Mouse (Mus musculus): ENCODE results near the gene Dmpk. TPM values are rescaled to one million over a fixed set of nuclear protein-coding genes. Genes with fewer than 3 reads are reported as not detected.

Gene Dmpk
- polyA plus RNA-seq, 1 experiment from 2014 or later = 50.8 TPM

DNA sequence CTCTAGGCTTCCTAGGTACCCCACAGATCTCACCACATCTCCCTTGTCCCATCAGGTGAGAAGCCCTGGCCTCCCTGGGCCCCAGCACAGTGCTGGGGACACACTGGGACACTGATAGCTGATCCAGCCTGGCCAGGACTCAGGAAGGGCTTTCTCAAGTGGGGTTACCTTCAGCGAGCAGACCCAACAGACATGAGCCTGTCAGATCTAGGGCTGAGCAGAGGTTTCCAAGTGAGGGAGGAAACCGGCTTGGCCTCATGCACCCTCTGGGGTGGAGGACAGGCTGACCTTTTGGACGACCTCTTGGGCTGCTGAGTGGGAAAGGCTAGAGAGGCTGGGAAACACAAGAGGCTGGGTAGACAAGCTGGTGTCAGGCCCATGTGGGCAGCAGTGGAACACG is 32.5 kb upstream of the Dmpk start:
- no peak overlapping the region for H3K9ac ChIP-seq (ENCODE audit: low read depth, low read length)
- TF ChIP-seq CTCF (IDR thresholded peaks at IDR 0.05; ENCODE audit: low read depth) = no peak
- no peaks in the 10 kb centered on the region for H3K27me3 ChIP-seq (replicated peaks; ENCODE audit: control insufficient read depth, insufficient read depth, low read length)
- H3K36me3 ChIP-seq (ENCODE audit: control insufficient read depth, insufficient read depth) = peaks cover 73% of the 10 kb centered on the region
- H3K4me2 ChIP-seq (replicated peaks; ENCODE audit: low read depth) = no peak overlapping the region
- no peak overlapping the region for H3K27ac ChIP-seq (ENCODE audit: low read depth, low read length)
- H3K4me1 ChIP-seq (replicated peaks; ENCODE audit: control insufficient read depth, insufficient read depth, low read length) = no peaks in the 10 kb centered on the region
- no peak overlapping the region for H3K4me3 ChIP-seq (ENCODE audit: low read depth, low read length)
- ATAC-seq = no peak
- H3K9me3 ChIP-seq (ENCODE audit: control insufficient read depth) = no peaks in the 10 kb centered on the region
- WGBS = 71% methylated on average over 4 of the region's 4 CpGs

DNA sequence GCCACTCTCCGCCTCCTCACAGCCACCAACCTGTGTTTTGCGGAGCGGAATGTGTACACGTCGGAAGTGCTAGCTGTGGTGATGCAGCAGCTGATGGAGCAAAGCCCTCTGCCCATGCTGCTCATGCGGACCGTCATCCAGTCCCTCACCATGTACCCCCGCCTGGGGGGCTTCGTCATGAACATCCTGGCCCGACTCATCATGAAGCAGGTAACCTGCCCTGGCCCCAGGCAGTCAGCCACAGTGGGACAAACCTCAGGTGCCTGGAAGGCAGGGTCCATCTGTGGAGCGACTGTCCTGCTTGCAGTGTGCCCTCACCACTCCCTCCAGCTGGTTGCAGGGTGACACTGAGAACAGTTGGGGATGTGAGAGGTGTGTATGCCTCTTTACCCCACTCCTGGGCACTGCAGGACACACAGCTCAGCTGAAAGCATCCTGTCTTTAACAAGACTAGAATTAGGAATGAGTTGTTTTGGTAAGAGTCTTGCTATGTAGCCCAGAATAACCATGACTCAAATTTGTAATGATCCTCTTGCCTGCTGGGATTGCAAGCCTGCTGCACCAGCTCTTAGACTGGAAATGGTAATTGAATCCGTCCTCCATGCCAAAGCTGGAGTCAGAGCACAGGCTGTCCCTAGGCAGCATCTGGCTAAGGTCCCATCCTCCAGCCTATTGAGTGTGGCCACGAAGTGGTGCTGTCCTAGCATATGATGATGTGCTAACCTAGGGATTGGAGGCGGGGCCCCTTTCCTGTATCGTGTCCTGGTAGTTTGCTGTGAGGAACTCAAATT is 31.1 kb upstream of the Dmpk start:
- no peaks in the 10 kb centered on the region for H3K4me1 ChIP-seq (replicated peaks; ENCODE audit: control insufficient read depth, insufficient read depth, low read length)
- no peak for TF ChIP-seq CTCF (IDR thresholded peaks at IDR 0.05; ENCODE audit: low read depth)
- WGBS = 87% methylated on average over 15 of the region's 15 CpGs
- H3K9me3 ChIP-seq (ENCODE audit: control insufficient read depth) = no peaks in the 10 kb centered on the region
- peaks cover 59% of the 10 kb centered on the region for H3K36me3 ChIP-seq (ENCODE audit: control insufficient read depth, insufficient read depth)
- no peak overlapping the region for H3K9ac ChIP-seq (ENCODE audit: low read depth, low read length)
- H3K4me2 ChIP-seq (replicated peaks; ENCODE audit: low read depth) = no peak overlapping the region
- no peak for ATAC-seq
- H3K27ac ChIP-seq (ENCODE audit: low read depth, low read length) = no peak overlapping the region
- no peak overlapping the region for H3K4me3 ChIP-seq (ENCODE audit: low read depth, low read length)
- no peaks in the 10 kb centered on the region for H3K27me3 ChIP-seq (replicated peaks; ENCODE audit: control insufficient read depth, insufficient read depth, low read length)

DNA sequence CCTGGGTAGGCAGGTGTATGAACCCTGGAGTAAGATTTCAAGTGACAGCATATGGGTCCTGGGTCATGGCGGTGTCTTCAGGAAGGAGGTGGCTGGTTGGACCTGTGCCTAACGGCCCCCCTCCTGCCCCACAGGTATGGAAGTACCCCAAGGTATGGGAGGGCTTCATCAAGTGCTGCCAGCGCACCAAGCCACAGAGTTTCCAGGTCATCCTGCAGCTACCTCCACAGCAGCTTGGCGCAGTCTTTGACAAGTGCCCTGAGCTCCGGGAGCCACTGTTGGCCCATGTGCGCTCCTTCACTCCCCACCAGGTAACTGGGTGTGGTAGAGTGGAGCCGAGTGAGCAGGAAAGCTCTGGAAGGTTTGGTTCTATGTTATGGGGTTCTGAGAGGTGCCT is 30.5 kb upstream of the Dmpk start:
- no peak overlapping the region for H3K9ac ChIP-seq (ENCODE audit: low read depth, low read length)
- peaks cover 53% of the 10 kb centered on the region for H3K36me3 ChIP-seq (ENCODE audit: control insufficient read depth, insufficient read depth)
- ATAC-seq = no peak
- H3K4me2 ChIP-seq (replicated peaks; ENCODE audit: low read depth) = no peak overlapping the region
- no peaks in the 10 kb centered on the region for H3K27me3 ChIP-seq (replicated peaks; ENCODE audit: control insufficient read depth, insufficient read depth, low read length)
- no peak overlapping the region for H3K4me3 ChIP-seq (ENCODE audit: low read depth, low read length)
- H3K9me3 ChIP-seq (ENCODE audit: control insufficient read depth) = no peaks in the 10 kb centered on the region
- WGBS = 93% methylated on average over 7 of the region's 7 CpGs
- no peak for TF ChIP-seq CTCF (IDR thresholded peaks at IDR 0.05; ENCODE audit: low read depth)
- H3K27ac ChIP-seq (ENCODE audit: low read depth, low read length) = no peak overlapping the region
- no peaks in the 10 kb centered on the region for H3K4me1 ChIP-seq (replicated peaks; ENCODE audit: control insufficient read depth, insufficient read depth, low read length)

DNA sequence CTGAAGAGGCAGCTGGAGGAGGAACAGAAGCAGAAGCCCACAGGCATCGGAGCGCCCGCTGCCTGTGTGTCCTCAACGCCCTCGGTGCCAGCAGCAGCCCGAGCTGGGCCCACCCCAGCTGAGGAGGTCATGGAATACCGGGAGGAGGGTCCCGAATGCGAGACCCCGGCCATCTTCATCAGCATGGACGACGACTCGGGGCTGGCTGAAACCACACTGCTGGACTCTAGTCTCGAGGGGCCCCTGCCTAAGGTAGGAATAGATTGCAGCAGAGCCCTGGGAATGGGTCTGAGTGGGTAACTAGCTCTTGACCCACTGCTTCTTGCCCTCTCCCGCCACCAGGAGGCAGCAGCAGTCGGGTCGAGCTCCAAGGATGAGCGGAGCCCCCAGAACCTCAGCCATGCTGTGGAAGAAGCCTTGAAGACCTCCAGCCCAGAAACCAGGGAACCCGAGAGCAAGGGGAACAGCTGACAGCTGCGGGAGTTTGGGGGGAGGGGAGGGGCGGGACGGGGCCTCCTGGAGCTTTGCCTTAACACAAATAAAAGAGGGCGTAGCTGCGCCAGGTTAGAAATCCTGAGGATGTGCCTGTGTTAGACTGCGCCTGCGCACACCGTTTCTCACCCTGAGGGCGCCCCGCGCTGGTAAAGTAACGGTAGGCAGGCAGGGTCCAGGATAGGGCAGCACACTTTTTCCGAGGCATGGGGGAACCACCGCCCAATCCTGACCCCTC is 29.4 kb upstream of the Dmpk start, which contains the start of gene Rsph6a:
Rsph6a (plus strand) TSS at position 644 of the 730 bp plus-strand sequence.
- no peaks in the 10 kb centered on the region for H3K4me1 ChIP-seq (replicated peaks; ENCODE audit: control insufficient read depth, insufficient read depth, low read length)
- H3K36me3 ChIP-seq (ENCODE audit: control insufficient read depth, insufficient read depth) = peaks cover 42% of the 10 kb centered on the region
- H3K27me3 ChIP-seq (replicated peaks; ENCODE audit: control insufficient read depth, insufficient read depth, low read length) = no peaks in the 10 kb centered on the region
- no peaks in the 10 kb centered on the region for H3K9me3 ChIP-seq (ENCODE audit: control insufficient read depth)
- H3K27ac ChIP-seq (ENCODE audit: low read depth, low read length) = no peak within 1 kb of the TSS
- ATAC-seq = 0 out of 2 replicates have a peak, but pooled peaks have one; percentile 30
- H3K9ac ChIP-seq (ENCODE audit: low read depth, low read length) = no peak within 1 kb of the TSS
- no peak within 1 kb of the TSS for H3K4me3 ChIP-seq (ENCODE audit: low read depth, low read length)
- H3K4me2 ChIP-seq (replicated peaks; ENCODE audit: low read depth) = no peak within 1 kb of the TSS
- WGBS = 40% methylated on average over 33 of the region's 33 CpGs
- TF ChIP-seq CTCF (IDR thresholded peaks at IDR 0.05; ENCODE audit: low read depth) = peak; percentile 75

DNA sequence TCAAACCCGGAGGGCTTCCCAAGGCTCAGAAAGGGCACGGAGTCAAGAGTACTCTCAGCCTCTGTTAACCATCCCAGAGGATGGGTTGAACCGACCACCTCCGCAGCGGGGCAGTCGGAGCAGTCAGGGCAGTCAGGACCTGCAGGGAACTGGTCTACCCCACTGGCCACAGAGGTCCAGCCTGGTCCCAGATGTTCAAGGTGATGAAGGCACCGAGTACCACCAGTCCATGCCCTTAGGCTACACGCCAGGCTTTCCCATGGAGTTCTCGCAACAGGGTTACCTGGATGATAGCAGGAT is 28.9 kb upstream of the Dmpk start:
- TF ChIP-seq CTCF (IDR thresholded peaks at IDR 0.05; ENCODE audit: low read depth) = no peak
- Histone ChIP-seq H3K4me1 (replicated peaks; ENCODE audit: control insufficient read depth, insufficient read depth, low read length) (no peaks in the 10 kb centered on the region), H3K4me2 (replicated peaks; ENCODE audit: low read depth) (no peak overlapping the region), H3K4me3 (ENCODE audit: low read depth, low read length) (no peak overlapping the region), H3K27me3 (replicated peaks; ENCODE audit: control insufficient read depth, insufficient read depth, low read length) (no peaks in the 10 kb centered on the region), H3K27ac (ENCODE audit: low read depth, low read length) (no peak overlapping the region), H3K9ac (ENCODE audit: low read depth, low read length) (no peak overlapping the region), H3K9me3 (ENCODE audit: control insufficient read depth) (no peaks in the 10 kb centered on the region), H3K36me3 (ENCODE audit: control insufficient read depth, insufficient read depth) (peaks cover 37% of the 10 kb centered on the region)
- 77% methylated on average over 9 of the region's 9 CpGs for WGBS
- ATAC-seq = no peak

DNA sequence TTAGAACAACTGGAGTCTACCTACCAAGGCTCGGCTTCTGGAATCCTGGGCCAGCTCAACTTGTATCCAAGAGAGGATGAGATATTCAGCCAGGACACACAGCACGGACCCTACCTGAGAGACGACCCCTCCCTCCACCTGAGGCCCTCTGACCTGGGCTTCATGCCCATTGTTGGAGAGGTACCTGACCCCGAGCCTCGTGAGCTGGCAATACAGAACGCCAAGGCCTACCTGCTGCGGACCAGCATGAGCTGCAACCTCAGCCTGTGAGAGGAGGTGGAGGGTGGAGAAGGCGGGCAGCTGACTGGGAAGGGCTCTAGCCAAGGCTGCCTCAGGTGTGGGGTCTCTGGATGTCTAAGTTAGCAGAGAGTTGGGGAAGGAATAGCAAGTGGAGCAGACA is 28.5 kb upstream of the Dmpk start:
- ATAC-seq = no peak
- Histone ChIP-seq H3K36me3 (ENCODE audit: control insufficient read depth, insufficient read depth) (peaks cover 33% of the 10 kb centered on the region), H3K4me2 (replicated peaks; ENCODE audit: low read depth) (no peak overlapping the region), H3K4me3 (ENCODE audit: low read depth, low read length) (no peak overlapping the region), H3K27ac (ENCODE audit: low read depth, low read length) (no peak overlapping the region), H3K9me3 (ENCODE audit: control insufficient read depth) (no peaks in the 10 kb centered on the region), H3K4me1 (replicated peaks; ENCODE audit: control insufficient read depth, insufficient read depth, low read length) (no peaks in the 10 kb centered on the region), H3K9ac (ENCODE audit: low read depth, low read length) (no peak overlapping the region), H3K27me3 (replicated peaks; ENCODE audit: control insufficient read depth, insufficient read depth, low read length) (no peaks in the 10 kb centered on the region)
- no peak for TF ChIP-seq CTCF (IDR thresholded peaks at IDR 0.05; ENCODE audit: low read depth)
- 92% methylated on average over 8 of the region's 8 CpGs for WGBS

Measured in intestine, postnatal 0 days (tissue).